Mouse (Mus musculus): ENCODE data around the gene Ccdc62.

Ccdc62 gene

DNA sequence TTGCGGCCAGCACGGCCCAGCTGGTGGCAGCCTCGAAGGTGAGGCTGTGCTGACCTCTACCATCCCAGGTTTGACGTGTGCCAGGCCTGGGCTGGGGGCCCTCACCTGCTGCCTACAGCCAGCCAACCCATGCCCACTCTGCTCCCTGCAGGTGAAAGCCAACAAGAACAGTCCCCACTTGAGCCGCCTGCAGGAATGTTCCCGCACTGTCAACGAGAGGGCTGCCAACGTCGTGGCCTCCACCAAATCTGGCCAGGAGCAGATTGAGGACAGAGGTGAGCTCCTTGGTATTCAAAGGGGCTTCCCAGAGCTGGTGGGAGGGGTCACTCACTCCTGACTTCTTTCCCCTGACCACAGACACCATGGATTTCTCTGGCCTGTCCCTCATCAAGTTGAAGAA, 70.8 kb downstream of the Ccdc62 start:
- no peak for DNase-seq (ENCODE audit: low read depth, low spot score)

GRCm38 (mm10) chr5:124002876-124003275, 72.4 kb downstream of the Ccdc62 start:
- DNase-seq (ENCODE audit: low read depth, low spot score) = no peak

GRCm38 (mm10) chr5:124003375-124003774, 72.9 kb downstream of the Ccdc62 start:
- no peak for DNase-seq (ENCODE audit: low read depth, low spot score)

GRCm38 (mm10) chr5:124004356-124005150, 74.1 kb downstream of the Ccdc62 start:
- DNase-seq (ENCODE audit: low read depth, low spot score) = no peak

DNA sequence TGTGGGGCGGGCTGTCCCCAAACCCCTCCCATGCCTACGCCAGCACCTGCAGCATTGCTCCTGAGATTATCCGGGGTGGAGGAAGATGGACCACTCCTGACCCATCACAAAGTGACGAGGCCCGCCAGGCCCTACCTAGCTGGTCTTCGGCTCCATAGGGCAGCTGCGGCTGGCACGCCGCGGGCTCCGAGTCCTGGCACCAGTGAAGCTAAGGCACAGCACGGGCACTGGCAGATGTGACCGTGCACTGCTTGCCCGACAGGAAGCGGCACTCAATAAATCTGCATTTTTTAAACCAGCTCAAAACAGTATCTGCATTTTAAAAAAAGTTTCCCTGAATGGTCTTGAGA, 74.6 kb downstream of the Ccdc62 start:
- no peak for DNase-seq (ENCODE audit: low read depth, low spot score)

- no peak for DNase-seq (ENCODE audit: low read depth, low spot score)
Observed at GRCm38 (mm10) chr5:124005591-124005990, 75.1 kb downstream of the Ccdc62 start.

DNA sequence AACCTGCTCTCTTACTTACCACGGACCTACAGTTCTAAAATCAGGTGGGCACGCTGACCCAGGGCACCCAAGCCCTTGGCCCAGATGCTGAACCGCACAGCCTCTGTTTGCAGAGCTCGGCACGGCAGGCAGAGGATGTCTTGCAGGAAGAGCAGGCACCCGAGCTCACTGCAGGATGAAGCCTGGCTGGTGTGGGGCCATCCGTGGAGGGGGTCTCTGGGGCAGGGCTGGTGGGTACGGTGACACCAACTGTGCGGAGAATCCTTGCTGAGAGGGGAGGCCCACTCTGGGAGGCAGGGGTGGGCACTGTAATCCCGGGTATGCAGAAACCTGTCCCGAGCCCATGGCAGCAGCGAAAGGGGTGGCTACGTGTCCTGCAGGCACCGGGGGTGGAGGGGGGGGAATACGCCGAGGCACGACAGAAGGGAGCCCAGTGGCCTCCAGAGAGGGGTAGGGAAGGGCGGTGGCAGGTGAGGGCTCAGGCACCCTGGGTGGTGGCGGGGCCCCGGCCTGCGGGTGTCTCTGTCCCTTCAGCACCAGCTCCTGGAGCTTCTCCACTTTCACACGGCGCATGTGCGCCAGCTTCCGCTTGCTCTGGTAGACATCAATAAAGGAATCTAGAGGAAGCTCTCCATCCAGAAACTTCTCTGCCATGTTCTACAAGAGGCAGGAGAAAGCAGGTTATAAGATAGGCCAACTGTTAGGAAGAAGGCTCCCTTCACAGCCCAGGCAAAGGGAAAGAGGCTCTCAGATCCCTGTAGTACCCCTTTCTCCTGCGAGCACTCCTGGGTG, 75.8 kb downstream of the Ccdc62 start:
- no peak for DNase-seq (ENCODE audit: low read depth, low spot score)

- no peak for DNase-seq (ENCODE audit: low read depth, low spot score)
Observed at GRCm38 (mm10) chr5:124006891-124007491, 76.5 kb downstream of the Ccdc62 start.

DNA sequence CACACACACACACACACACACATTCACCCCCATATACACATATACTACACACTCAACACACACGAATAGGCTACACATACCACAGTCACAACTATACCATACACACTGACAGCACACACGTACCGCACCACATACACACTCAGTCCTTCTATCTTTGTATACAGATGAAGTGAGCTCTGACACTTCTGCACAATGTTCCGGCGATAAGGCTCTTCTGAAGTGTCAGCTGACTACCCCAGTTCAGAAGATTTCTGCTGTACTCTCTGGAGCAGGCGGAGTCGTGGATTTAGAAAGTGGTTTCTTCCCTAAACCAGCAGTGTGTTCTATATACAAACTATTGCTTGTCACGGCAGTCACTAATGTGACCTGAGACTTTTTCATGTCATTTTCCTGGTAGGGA, 79.6 kb downstream of the Ccdc62 start:
- DNase-seq (ENCODE audit: low read depth, low spot score) = no peak

GRCm38 (mm10) chr5:124010910-124011655, 80.6 kb downstream of the Ccdc62 start:
- no peak for DNase-seq (ENCODE audit: low read depth, low spot score)

DNA sequence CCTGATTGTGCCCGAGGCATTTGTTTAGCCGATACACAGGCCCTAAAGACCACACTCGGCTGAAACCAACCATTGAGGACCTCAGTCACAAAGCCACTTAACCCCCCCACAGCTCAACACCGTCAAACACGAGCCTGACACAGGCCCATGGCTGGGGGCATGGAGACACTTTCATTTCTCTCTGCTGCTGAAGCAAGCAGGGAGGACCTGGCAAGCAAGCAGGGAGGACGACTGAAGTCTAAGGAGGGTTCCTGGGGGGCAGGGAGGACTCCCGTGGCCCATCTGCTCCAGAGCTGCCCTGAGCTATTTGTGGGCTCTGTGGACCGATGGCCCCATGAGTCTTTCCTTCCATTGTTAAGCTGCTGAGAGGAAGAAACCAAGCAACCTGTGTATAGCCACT, 81.4 kb downstream of the Ccdc62 start:
- DNase-seq (ENCODE audit: low read depth, low spot score) = no peak

DNA sequence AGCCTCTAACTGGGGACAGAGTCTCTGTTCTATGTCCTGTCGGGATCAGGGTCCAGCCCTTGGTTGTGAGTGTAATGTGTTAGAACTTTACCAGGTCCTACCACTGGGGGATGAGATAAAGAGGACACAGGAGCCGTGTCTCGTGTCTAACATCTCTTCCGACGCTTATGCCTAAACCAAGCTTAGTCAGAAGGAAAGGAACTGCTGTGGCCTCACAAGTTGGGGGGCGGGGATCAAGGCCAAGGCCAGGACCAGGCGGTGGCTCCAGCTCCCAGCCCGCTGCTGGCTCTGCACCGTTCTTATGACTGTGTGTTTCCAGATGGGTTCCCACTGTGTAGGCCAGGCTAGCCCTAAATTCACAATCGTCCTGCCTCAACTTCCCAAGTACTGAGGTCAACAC, 82.4 kb downstream of the Ccdc62 start:
- no peak for DNase-seq (ENCODE audit: low read depth, low spot score)

DNA sequence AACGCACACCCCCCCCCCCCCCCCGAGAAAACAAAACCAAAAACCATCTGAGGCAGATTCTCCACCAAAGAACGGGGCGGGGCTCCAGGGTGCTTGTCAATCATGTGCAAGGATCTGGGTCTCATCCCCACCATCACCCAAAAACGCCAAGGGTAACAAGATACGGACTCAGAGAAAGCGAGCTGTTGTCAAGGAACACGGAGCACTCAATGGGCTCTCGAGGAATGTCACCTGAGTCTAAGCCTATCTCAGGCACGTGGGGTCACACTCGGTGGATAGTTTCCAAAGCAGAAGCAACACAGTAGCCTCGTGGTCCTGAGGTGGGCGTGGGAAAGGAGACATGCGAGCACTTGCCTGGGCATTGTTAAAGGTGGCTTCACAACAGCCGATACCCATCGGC, 83.3 kb downstream of the Ccdc62 start:
- DNase-seq (ENCODE audit: low read depth, low spot score) = no peak

DNA sequence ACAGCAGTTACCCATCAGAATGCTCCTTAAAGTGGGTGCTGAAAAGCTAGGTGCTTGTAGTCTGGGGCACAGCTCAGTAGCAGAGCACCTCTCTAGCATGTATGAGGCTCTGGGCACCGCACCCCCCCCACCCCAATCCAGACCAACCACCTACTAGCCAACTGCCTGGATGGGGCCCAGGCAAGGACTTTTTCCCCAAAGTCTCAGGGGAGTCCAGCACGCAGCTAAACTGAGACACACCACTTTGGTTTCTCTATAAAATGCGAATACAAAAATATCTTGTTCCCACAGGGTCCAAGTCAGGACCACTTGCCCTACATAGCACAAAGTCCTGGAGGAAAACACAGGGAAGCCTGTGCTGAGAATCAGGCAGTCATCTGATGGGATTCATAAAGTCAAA, 83.7 kb downstream of the Ccdc62 start:
- no peak for DNase-seq (ENCODE audit: low read depth, low spot score)

GRCm38 (mm10) chr5:124014791-124015251, 84.3 kb downstream of the Ccdc62 start:
- DNase-seq (ENCODE audit: low read depth, low spot score) = peak; percentile 67

- no peak for DNase-seq (ENCODE audit: low read depth, low spot score)
Observed at GRCm38 (mm10) chr5:124015727-124016126, 85.2 kb downstream of the Ccdc62 start.

DNA sequence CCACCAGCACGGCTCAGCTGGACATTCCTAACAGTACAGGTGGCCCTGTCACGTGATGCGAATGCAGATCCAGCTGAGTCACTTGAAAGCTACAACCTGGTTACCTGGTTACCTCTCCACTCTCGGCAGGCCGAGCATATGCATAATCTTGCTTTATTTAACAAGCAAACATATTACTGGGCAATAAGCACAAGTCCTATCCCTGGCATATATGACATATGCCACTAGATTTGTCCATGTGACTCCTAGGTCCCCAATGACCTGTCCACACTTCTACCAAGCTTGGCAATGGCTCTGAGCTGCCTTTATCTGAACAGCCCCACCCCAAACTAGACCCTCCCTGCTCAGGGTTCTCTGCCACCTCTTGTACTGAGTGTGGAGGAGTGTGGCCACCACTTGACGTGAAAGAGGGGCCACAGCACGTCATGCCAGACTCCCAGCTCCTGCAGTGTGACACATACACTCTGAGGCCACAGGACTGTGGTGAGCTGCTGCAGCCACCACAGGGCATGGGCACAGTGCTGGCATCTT, 85.9 kb downstream of the Ccdc62 start:
- no peak for DNase-seq (ENCODE audit: low read depth, low spot score)

- no peak for DNase-seq (ENCODE audit: low read depth, low spot score)
Observed at GRCm38 (mm10) chr5:124017941-124018340, 87.5 kb downstream of the Ccdc62 start.

DNA sequence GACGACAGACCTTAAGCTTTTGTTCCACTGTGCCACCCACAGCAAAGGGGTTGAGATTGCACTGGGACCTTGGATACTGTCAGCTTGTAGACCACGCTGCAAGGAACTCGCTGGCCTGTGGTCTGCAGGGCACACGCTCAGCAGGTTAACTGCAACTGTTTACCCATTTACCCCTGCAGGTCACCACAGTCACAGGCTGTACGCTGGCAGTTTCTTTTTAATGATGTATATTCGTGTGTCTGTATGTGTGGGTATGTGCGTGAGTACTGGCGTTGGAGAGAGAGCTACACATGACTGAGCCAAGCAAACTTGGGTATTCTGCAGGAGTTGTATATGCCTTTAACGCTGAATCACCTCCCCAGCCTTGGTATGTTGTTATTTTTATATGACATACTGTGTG, 88.2 kb downstream of the Ccdc62 start:
- DNase-seq (ENCODE audit: low read depth, low spot score) = no peak

Measured in A20 (cell line).